Mouse (Mus musculus) frontal cortex, adult 2 months (tissue): ENCODE measurements at regions not wholly inside any gene's neighbourhood (a gene's known extent, or its start where the extent isn't known, plus 50 kb on each side); places are given as distances from the start of the nearest gene placed in this dataset.
"Not testable (repeated sequence)": the region's sequence is repeated elsewhere in the genome, so short reads cannot be mapped to it uniquely, and the experiment has no call there.

Source experiments
- DNase-seq, 2 experiments: peaks; one replicate each; pipeline ENCODE4 v3.0.0; 2022; ENCODE audit warnings: low spot score in 1 of 2; ENCODE audit errors: extremely low spot score in 1 of 2

DNA sequence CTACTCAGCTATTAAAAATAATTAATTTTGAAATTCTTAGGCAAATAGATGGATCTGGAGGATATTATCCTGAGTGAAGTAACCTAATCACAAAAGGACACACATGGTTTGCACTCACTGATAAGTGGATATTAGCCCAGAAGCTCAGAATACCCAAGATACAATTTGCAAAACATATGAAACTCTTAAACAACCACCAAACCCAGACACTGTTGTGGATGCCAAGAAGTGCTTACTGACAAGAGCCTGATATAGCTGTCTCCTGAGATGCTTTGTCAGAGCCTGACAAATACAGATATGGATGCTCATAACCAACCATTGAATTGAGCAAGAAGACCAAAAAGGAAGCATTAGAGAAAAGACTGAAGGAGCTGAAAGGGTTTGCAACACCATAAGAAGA lies 468.4 kb upstream of the Cdh12 start:
- DNase-seq: not testable (repeated sequence)

DNA sequence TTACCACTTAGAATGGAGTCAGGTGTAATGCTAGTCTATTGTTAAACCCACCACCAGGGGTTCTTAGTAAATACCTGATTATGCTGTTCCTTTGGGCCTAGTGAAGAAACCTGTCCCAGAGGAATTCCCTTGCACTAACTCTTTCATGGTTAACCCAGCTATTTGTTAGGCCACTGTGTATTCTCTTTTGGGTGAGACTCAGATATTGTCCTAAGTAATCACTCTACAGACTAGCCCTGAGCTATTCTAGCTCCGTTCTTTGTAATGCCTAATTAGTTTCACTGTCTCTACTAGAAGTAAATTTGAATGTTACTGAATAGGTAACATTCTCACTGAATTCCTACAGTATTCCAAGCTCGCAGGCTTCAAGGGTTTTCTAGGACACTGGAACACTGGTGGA lies 464.1 kb upstream of the Cdh12 start:
- not testable (repeated sequence) for DNase-seq

DNA sequence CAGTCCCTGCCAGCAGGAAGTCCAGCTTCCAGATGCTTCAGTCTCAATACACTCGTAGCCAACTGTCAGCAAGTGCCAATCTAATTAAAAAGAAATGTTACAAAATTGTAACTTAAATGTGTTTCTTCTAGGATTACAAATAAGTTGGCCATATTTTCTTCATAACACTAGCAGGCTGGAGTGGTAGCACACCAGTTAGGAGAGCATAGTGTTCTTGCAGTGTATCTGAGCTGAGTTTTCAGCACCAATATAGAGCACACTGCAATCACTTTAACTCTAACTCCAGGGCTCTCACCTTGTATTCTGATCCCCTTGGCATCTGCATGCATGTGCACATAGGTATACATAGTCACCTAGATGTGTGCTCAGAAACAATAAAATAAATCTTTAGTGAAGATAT lies 417.3 kb upstream of the Cdh12 start:
- no peak for DNase-seq

DNA sequence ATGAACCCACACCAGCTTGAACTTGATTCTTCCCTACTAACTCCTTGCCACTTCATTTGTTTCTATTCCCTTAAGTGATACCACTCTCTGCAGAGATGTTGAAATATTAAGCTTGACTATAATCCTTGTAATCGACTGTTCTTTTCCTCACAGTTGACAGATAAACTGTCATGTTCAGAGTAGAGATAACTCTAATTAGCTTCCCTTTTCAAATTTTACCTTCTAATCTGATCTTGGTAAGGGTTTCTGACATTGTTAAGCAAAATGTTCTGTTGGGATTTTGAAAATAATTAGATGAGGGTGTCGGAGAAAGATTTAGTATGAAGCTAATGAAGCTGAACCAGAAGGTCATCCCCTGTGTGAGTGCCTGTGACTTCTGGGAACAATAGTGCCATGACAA lies 414.7 kb upstream of the Cdh12 start:
- no peak for DNase-seq

DNA sequence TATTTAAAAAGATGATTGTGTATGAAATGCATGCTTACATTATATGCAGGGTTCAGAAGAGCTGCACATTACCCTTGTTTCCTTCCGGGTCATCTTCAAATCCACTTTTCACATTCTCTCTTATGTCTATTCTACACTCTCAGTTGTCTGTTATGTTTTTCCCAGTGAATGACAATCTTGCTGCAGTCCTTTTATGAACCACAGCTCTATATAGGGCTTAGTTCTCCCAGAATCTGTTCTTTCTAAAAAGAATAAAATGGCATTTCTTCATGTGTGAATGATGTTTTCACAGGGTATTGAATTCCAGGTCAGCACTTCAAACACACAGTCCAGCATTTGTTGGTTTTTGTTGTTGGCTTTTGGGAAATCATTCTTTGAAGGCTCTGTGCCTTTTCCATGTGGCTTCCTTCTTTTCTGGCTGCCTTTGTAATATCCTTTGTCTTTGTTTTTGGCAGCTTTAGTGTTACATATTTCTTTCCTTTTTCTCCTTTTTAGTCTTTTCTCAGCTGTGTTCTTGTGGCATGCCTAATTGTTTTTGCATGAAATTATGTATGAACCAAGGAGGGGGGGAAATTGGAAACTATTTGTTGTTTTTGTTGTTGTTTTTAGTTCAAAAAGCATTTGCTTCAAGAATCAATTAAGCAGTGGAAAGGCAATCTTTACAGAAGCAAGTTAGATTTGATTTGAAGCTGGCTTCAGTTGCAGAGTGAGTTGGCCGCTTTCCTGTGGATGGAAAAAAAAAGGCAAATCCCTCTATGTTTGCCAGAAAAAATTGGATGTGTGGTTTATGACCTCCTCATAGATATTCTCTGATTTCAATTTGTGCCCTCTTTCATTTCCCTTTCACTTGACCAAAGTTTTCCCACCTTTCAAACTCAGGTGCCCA lies 410.3 kb upstream of the Cdh12 start:
- DNase-seq: no peak

DNA sequence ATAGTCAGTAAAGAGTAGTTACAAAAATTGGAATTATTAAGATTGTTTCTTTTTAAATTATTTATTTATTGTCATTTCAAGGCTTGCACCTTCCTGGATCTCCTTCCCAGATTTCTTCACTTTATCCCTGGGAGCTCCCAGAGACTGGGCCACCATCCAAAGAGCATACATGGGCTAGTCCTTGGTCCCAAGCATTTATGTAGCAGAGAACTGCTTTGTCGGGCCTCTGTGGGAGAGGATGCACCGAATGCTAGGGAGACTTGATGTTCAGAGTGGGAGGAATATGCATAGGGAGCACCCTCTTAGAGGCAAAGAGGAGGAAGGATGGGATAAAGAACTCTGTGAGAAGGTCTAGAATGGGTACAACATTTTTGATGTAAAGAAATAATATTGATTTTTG lies 409.0 kb upstream of the Cdh12 start:
- no peak for DNase-seq

DNA sequence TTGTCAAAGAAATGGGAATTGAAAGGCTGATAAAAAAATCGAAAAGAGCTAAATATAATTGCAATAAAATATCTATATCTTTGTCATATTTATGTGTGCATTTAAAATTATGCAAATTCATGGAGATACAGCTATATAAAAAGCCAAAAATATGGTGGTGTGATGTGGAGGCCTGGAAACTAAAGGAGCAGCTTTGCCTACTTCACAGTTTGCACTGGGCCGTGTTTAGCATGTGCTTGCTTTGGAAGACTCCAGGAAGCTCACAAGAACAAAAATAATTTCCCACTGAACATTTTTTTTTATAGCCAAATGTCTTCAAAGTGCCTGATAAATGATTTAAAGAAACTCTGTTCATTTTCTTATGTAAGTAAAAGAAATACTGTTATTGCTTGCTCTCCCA lies 364.1 kb upstream of the Cdh12 start:
- DNase-seq: peak; percentile 57 to 61

DNA sequence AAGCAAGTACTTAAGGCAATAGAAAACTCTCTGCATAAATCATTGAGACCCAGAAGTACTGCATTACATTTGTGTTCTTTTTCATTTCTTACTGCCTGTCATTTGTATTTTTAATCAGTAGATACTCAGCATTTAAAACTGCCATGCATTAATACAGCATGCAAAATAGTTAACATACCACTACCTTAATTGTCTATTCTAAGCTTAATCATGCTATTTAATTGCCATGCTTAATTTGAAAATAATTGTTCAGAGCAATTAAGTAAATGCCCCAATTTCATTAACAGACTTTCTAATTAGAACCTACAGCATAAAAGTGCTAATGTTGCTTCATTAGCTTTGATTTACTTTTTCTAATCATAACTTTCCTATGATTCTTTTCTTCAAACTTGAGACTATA lies 359.3 kb upstream of the Cdh12 start:
- no peak for DNase-seq

DNA sequence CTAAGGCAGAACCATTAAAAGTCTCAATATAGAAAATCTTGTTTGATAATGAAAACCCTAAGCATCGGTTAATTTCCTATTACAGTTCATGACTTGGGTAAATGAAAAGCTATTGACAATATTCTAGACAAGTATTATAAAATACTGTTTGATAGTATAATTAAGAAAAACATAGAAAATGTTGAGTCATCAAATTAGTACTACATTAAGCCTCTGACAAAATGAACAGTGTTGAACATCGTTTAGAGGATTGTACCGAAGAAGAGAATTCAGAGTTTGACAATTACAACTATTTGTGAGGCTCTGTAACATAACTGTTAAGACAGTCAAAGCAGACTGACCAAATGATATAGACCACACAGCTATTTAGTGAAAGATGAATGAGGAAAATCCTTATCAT lies 358.5 kb upstream of the Cdh12 start:
- no peak for DNase-seq

DNA sequence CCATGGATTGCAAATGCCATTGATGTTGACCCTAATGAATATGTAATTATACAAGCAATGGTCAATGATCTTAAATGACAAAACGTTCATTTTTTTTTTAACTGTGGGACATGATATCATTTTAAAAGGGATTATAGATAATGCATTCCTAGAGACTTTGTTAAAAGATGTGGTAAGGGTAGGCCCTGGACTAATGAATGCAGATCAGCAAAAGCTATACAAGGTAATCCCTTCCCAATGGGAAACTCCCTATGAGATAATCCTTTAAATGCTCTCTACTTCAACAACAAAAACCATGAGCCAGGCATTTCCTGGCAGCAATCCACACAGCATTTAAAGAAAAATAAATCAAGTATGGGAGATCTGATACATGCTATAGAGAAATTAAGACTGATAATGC lies 353.3 kb upstream of the Cdh12 start:
- DNase-seq: no peak

DNA sequence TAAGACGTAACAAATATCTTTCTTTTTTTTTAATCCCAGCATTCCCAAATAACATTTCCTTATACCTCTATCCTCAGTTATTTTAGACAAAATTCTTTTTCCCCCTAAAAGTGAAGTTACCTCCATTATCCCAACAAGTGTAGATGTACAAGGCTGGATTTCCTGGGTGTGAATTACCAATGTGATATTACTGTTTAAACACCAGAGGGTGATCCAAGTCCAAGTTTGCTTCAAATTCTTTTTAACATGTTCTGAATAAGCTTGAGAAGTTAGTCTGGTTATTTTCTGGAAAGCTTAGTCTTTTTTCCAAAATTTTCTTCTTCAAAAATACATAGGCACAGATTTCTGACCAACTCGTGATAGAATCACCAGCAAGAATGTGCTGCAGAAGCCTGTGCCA lies 329.5 kb upstream of the Cdh12 start:
- peak in 1 of 2 experiments; percentile 4 for DNase-seq

DNA sequence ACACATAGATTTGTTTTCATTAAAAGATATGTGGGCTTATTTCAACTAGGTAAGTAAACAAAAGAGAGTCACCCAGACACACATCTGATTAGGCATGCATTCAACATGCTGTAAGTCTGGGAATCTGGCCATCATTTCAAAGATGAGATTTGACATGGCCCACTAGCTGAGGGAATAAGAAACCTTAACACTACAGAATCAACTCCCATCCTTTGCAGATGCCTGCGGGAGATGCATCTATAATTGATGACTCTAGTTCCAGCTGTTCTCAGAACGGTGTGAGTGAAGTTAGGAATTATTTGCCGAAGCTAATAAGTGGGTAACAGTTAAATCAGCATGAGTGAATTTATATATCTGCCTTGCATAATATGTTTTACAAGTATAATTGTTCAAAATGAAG lies 325.5 kb upstream of the Cdh12 start:
- no peak for DNase-seq

DNA sequence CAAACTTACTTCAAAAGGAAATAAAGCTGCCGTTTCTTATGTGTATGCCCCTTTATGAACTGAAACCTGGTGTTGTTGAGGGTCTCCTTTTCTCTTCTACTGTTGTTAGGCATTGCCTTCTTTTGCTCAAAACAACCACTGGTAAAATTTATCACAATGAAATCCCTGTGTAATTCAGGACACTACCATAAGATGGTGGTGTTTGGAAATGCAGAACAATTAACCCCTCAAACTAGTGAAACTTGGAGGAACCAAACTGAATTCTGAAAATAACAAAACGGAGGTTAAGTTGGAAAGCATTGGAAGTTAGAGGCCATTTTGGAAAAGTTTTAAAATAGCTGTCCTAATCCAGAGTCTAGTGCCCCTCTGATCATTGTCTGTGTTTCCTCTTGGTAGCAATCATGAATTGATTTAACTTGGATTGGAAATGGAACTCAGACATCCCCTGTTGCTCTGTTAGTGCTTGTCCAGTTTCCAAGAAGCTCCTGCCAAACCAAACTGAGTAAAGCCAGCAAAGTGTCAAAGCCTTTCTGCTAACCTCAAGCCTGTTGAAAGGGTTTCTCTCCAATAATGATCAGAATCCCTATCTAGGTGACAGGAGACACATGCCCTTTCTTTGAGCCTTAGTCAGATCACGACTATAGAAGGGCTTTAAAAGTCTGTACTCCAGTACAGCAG lies 313.0 kb upstream of the Cdh12 start:
- peak in 1 of 2 experiments; percentile 40 for DNase-seq

DNA sequence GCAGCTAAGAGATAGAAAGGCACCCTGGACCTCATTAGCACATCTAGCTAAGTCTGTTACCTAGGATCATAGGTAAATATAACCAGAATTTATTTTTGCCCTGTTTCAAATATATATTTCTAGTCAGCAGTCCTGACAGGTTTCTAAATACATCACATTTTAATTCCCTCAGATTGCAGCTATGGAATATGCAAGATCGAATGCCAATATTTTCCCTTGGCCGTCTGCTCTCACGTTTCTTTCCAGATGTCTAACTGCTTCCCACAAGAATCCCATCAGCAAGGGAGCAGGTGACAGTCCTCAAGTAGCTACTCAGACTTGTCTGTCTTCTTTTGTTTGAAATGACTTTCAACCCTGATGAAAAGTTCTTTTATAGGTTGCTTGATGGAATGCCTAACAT lies 297.2 kb upstream of the Cdh12 start:
- no peak for DNase-seq
